Mouse (Mus musculus) hindbrain, embryonic 16.5 days (tissue): ENCODE results near the gene Map9. TPM values are rescaled to one million over a fixed set of nuclear protein-coding genes. Genes with fewer than 3 reads are reported as not detected.
A peak's percentile ranks its signal among the peaks of the same experiment; 100 is the strongest.
"Not testable (repeated sequence)": the region's sequence is repeated elsewhere in the genome, so short reads cannot be mapped to it uniquely, and the experiment has no call there.

ENCODE experiments used
- ATAC-seq: fragments of 200-750 bp; cut with Nextera tagmentation; 2 replicates; pipeline ENCODE4 v1.8.0; 2017; ENCODE audit warnings: moderate TSS enrichment, moderate library complexity
- H3K27ac ChIP-seq: fragments of 300-500 bp; sonication (generic); 2 replicates; pipeline ENCODE4 v1.5.1; 2014; ENCODE audit warnings: low read depth, mild to moderate bottlenecking, control low read depth, low read length, moderate library complexity
- H3K27me3 ChIP-seq: fragments of 300-500 bp; sonication (generic); replicated peaks from 2 replicates; pipeline ENCODE4 v1.6.1; 2014; ENCODE audit warnings: low read length; ENCODE audit not compliant: control insufficient read depth, insufficient read depth
- H3K36me3 ChIP-seq: fragments of 300-500 bp; sonication (generic); 2 replicates; pipeline ENCODE4 v1.6.1; 2014; ENCODE audit warnings: mild to moderate bottlenecking, low read length, moderate library complexity, mixed read lengths; ENCODE audit not compliant: control insufficient read depth, insufficient read depth
- H3K4me1 ChIP-seq: fragments of 300-500 bp; sonication (generic); 2 replicates; pipeline ENCODE4 v1.6.1; 2014; ENCODE audit warnings: low read depth, low read length; ENCODE audit not compliant: control insufficient read depth, insufficient read depth
- H3K4me2 ChIP-seq: fragments of 300-500 bp; sonication (generic); 2 replicates; pipeline ENCODE4 v1.6.1; 2014; ENCODE audit warnings: mild to moderate bottlenecking, low read length, control low read depth, moderate library complexity
- H3K4me3 ChIP-seq: fragments of 300-500 bp; sonication (generic); 2 replicates; pipeline ENCODE4 v1.5.1; 2014; ENCODE audit warnings: mild to moderate bottlenecking, low read length, control low read depth, moderate library complexity
- H3K9ac ChIP-seq: fragments of 300-500 bp; sonication (generic); 2 replicates; pipeline ENCODE4 v1.6.1; 2014; ENCODE audit warnings: low read depth, mild to moderate bottlenecking, control low read depth, low read length, moderate library complexity
- H3K9me3 ChIP-seq: fragments of 300-500 bp; sonication (generic); 2 replicates; pipeline ENCODE4 v1.6.1; 2014; ENCODE audit warnings: mild to moderate bottlenecking, low read length, moderate library complexity; ENCODE audit not compliant: control insufficient read depth
- WGBS: fragments of 180-500 bp; shearing (Covaris S2); extraction: QIAGEN DNeasy Blood & Tissue Kit; methylation state at CpG from one replicate; pipeline ENCODE4 v1.1.7; 2014; 5-methylcytosine and 5-hydroxymethylcytosine counted together
- polyA plus RNA-seq: library from polyadenylated mRNA; unstranded; fragments of >200 nt; fragmentation: Nextera tagmentation; extraction: Ambion mirVana; gene quantifications from 2 replicates; pipeline ENCODE4 v1.2.1, GENCODE M21; 2015

Map9 gene
- polyA plus RNA-seq, 1 experiment from 2014 or later: 122 TPM

DNA sequence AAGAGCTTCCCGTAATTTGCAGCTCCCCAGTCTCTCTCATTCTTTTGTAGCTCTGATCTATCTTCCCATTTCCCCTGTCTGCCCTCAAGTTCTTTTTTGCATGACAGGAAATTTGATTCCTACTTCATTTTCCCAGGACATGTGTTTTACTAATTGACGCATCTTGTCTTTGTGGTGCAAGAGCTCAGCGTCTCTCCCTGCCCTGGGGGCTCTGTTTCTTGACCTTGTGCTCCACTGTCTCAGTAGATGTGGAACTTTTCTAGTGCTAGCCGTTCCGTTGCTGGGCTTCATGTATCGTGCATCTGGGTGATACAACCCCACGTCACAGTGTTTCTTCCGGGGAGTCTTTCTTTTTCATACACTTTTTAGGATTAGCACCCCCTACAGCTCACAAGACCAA, 27.2 kb downstream of the Map9 start:
- 84% methylated on average over 8 of the region's 8 CpGs for WGBS
- H3K9me3 ChIP-seq: no peaks in the 10 kb centered on the region
- H3K4me3 ChIP-seq: no peak overlapping the region
- H3K27ac ChIP-seq: no peak overlapping the region
- no peaks in the 10 kb centered on the region for H3K27me3 ChIP-seq
- no peaks in the 10 kb centered on the region for H3K4me1 ChIP-seq
- H3K9ac ChIP-seq: no peak overlapping the region
- H3K36me3 ChIP-seq: peaks cover 29% of the 10 kb centered on the region
- no peak overlapping the region for H3K4me2 ChIP-seq
- ATAC-seq: no peak

DNA sequence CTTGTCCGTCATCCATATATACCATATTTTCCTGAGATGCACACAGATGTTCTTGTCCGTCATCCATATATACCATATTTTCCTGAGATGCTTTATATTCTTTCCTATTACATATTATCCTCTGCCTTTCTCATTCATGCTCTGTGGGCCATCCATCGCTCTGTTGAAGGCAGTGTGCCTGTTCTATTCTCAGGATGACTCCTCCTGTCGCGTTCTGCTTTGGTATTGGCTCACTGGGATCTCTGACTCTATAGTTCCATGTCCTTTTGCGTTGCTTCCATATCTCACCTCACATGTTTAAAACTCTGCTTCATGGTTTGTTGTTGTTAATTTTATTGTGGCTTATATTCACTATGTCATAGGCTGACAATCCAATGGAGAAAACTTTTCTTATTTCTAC, 48.0 kb downstream of the Map9 start:
- ATAC-seq: peak; percentile 25
- H3K9ac ChIP-seq: no peak overlapping the region
- 80% methylated on average over 6 of the region's 6 CpGs for WGBS

DNA sequence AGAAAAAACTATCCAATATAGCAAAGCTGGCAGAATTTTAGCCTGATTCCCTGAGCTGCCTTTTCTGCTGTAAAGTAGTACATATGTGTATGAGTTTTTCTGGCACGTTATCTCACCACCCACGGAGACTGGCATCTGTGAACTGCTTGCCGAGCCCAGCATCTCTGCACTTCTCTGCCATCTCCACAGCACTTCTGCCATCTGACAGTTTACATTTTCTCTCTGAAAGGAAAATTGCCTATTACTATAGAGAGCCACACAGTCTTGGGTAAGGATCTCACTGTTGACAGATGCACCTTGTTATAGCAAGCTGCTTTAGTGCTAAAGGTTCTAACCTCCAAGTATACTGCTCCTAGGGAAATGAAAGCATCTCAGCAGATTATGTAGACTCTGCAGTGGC, 48.5 kb downstream of the Map9 start:
- peak; percentile 94 for ATAC-seq
- no peak overlapping the region for H3K4me2 ChIP-seq
- 57% methylated on average over 3 of the region's 3 CpGs for whole genome bisulfite sequencing

More for the DNA sequence above, 48.0 kb downstream of the Map9 start:
- Histone ChIP-seq H3K27ac (no peak overlapping the region), H3K4me1 (no peaks in the 10 kb centered on the region), H3K36me3 (no peaks in the 10 kb centered on the region), H3K9me3 (no peaks in the 10 kb centered on the region), H3K4me3 (no peak overlapping the region), H3K4me2 (no peak overlapping the region), H3K27me3 (no peaks in the 10 kb centered on the region)

DNA sequence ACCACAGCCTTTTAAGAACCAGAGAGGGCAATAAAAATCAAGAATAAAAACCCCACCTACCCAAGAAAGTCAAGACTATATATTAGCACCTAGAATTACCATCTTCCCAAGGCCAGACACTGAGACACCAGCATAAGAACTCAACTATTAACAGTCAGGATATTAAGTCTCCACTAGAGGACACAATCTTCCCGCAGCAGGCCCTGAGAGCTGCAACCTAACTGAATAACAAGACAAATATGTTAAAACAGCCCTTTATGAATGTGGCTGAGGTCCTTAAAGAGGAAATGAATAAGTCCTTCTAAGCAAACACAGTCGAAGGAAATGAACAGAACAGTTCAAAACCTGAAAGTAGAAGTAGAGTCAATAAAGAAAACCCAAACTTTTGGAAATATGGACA, 49.6 kb downstream of the Map9 start:
- ATAC-seq: 0 out of 2 replicates have a peak, but pooled peaks have one; percentile 46
- WGBS: 46% methylated on average over 2 of the region's 2 CpGs
- Histone ChIP-seq H3K27me3 (no peaks in the 10 kb centered on the region), H3K4me2 (no peak overlapping the region), H3K9me3 (no peaks in the 10 kb centered on the region), H3K27ac (0 out of 2 replicates have a peak overlapping the region, but pooled peaks have one; percentile 12), H3K9ac (no peak overlapping the region), H3K4me1 (no peaks in the 10 kb centered on the region), H3K4me3 (no peak overlapping the region), H3K36me3 (no peaks in the 10 kb centered on the region)

More for the DNA sequence above, 48.5 kb downstream of the Map9 start:
- H3K9ac ChIP-seq: no peak overlapping the region
- H3K36me3 ChIP-seq: no peaks in the 10 kb centered on the region
- H3K4me3 ChIP-seq: no peak overlapping the region
- no peak overlapping the region for H3K27ac ChIP-seq
- H3K4me1 ChIP-seq: no peaks in the 10 kb centered on the region
- no peaks in the 10 kb centered on the region for H3K9me3 ChIP-seq
- H3K27me3 ChIP-seq: no peaks in the 10 kb centered on the region

DNA sequence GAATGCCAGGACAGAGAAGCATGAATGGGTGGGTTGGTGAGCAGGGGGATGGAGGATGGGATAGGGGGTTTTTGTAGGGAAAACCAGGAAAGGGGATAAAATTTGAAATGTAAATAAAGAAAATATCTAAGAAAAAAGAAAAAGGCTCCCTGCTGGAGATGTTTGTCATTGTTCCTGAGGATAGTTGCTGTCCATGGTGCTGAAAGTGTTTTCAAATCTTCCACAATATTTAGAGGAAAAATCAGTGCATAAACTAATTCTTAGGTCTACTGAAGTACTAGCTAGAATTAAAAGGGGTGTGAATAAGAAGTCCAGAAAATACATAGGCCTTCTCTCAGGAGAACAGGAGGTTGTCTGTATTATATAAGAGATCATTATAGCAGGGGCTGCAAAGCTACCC, 54.6 kb downstream of the Map9 start:
- no peaks in the 10 kb centered on the region for H3K36me3 ChIP-seq
- H3K9me3 ChIP-seq: no peaks in the 10 kb centered on the region
- H3K9ac ChIP-seq: no peak overlapping the region
- H3K27ac ChIP-seq: no peak overlapping the region
- no peak for ATAC-seq
- no peaks in the 10 kb centered on the region for H3K4me1 ChIP-seq
- H3K4me3 ChIP-seq: no peak overlapping the region
- H3K4me2 ChIP-seq: no peak overlapping the region
- H3K27me3 ChIP-seq: no peaks in the 10 kb centered on the region

DNA sequence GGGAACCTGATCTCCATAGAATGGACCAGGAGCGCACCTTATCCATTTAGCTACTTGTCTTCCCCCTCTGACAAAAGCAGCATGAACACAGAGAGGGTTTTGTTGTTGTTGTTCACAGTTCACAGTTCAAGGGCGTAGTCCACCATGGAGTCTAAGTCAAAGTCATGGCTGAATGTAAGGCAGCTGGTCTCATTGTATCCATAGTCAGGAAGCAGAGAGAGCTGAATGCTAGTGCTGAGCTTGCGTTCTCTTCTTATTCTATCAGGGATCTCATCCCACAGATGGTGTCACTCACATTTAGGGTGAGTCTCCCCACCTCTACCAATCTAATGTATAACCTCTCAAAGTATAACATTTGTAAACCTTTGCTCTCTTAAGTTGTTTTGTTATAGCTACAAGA, 60.1 kb downstream of the Map9 start:
- no peak for ATAC-seq
- WGBS: 84% methylated on average over 3 of the region's 3 CpGs
- Histone ChIP-seq H3K27me3 (no peaks in the 10 kb centered on the region), H3K4me2 (no peak overlapping the region), H3K4me3 (no peak overlapping the region), H3K36me3 (no peaks in the 10 kb centered on the region), H3K9ac (no peak overlapping the region), H3K27ac (no peak overlapping the region), H3K4me1 (no peaks in the 10 kb centered on the region), H3K9me3 (no peaks in the 10 kb centered on the region)

DNA sequence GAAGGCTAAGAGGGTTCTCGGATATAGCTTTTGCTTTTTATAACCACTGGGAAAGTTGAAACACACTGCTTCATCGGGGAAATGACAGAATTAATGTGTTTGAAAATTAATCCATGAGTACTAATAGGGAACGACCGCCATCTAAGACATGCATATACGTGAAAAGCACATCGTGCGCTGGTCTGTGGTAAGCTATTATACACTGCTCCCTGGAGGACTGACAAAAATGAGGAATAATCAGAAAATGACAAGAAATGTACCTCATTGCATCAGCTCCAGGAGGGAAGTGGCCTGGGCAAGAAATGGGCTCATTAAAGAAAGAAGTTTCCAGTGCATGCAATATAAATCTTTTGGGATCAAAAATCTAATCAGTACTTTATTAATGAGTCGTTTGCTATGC, 77.5 kb downstream of the Map9 start:
- Histone ChIP-seq H3K9me3 (no peaks in the 10 kb centered on the region), H3K9ac (no peak overlapping the region), H3K4me3 (no peak overlapping the region), H3K4me1 (no peaks in the 10 kb centered on the region), H3K4me2 (no peak overlapping the region), H3K27ac (no peak overlapping the region), H3K27me3 (no peaks in the 10 kb centered on the region), H3K36me3 (no peaks in the 10 kb centered on the region)
- ATAC-seq: no peak; the same call in 1 of the 2 replicates
- 74% methylated on average over 8 of the region's 8 CpGs for WGBS

DNA sequence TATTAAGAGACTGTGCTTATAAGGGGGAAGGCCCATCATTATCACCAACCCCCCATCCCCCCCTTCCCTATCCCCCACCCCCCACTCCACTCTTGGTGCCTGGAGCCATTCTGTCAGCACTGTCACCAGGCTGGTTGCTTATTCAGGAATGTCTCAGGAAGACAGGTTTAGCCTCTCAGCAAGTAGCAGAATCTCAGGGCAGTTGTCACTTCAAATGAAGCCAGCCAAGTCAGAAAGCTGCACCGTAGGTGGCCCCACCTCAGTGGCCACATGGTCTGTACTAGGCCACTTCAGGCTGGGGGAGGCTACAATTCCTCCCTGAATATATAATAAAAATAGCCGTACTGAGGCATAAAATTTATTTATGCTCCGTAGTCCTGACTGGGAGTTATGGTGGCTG, 83.1 kb downstream of the Map9 start:
- Histone ChIP-seq H3K4me2 (no peak overlapping the region), H3K9ac (no peak overlapping the region), H3K9me3 (no peaks in the 10 kb centered on the region), H3K27me3 (no peaks in the 10 kb centered on the region), H3K36me3 (no peaks in the 10 kb centered on the region), H3K4me3 (no peak overlapping the region), H3K27ac (no peak overlapping the region), H3K4me1 (no peaks in the 10 kb centered on the region)
- no peak for ATAC-seq
- 45% methylated on average over 3 of the region's 3 CpGs for WGBS

DNA sequence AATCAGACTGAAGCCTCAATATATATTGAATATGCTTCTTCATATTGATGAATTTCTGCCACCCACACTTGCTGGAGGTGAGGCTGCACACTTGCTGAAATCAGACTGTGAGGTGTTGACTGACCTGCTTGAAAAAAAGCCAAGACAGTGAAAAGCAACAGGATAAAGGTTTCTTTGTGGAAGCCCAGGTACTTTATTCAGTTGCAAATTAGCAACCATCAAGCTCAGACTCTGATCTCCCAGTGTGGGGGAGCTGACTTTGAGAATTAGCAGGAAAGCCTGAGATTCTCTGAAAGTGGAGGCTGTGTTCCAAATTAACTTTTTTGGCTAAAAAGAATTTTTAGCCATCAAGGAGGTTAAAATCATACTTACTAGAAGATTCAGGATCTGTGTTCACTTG, 83.8 kb downstream of the Map9 start:
- H3K9ac ChIP-seq, H3K36me3 ChIP-seq, H3K9me3 ChIP-seq, H3K27ac ChIP-seq, H3K27me3 ChIP-seq, H3K4me1 ChIP-seq, H3K4me2 ChIP-seq, ATAC-seq, H3K4me3 ChIP-seq: not testable (repeated sequence)
